Mouse (Mus musculus): ENCODE results near the gene Ascc1. TPM values are rescaled to one million over a fixed set of nuclear protein-coding genes. Genes with fewer than 3 reads are reported as not detected.

Gene Ascc1
- polyA plus RNA-seq, 1 experiment from 2014 or later, result 44.1 TPM

- Histone ChIP-seq H3K9ac (ENCODE audit: low read length) (no peak overlapping the region), H3K9me3 (replicated peaks; ENCODE audit: control insufficient read depth, low read length) (no peaks in the 10 kb centered on the region), H3K36me3 (ENCODE audit: control insufficient read depth, insufficient read depth) (no peaks in the 10 kb centered on the region), H3K27ac (ENCODE audit: low read length) (no peak overlapping the region), H3K4me2 (ENCODE audit: low read depth, low read length) (no peak overlapping the region), H3K4me1 (ENCODE audit: control insufficient read depth, insufficient read depth, low read length) (peaks cover 6% of the 10 kb centered on the region), H3K27me3 (ENCODE audit: control insufficient read depth, insufficient read depth, low read length) (no peaks in the 10 kb centered on the region), H3K4me3 (ENCODE audit: low read length) (no peak overlapping the region)
- WGBS, result 51% methylated on average over 5 of the region's 5 CpGs
- ATAC-seq (replicated peaks; ENCODE audit: extremely low read depth, insufficient read depth, low FRiP score), result no peak
Measured at GRCm38 (mm10) chr10:60033064-60033463, 30.5 kb downstream of the Ascc1 start.

- Histone ChIP-seq H3K9ac (ENCODE audit: low read length) (no peak overlapping the region), H3K4me2 (ENCODE audit: low read depth, low read length) (no peak overlapping the region), H3K9me3 (replicated peaks; ENCODE audit: control insufficient read depth, low read length) (no peaks in the 10 kb centered on the region), H3K4me1 (ENCODE audit: control insufficient read depth, insufficient read depth, low read length) (peaks cover 6% of the 10 kb centered on the region), H3K27ac (ENCODE audit: low read length) (no peak overlapping the region), H3K27me3 (ENCODE audit: control insufficient read depth, insufficient read depth, low read length) (no peaks in the 10 kb centered on the region), H3K4me3 (ENCODE audit: low read length) (no peak overlapping the region), H3K36me3 (ENCODE audit: control insufficient read depth, insufficient read depth) (no peaks in the 10 kb centered on the region)
- ATAC-seq (replicated peaks; ENCODE audit: extremely low read depth, insufficient read depth, low FRiP score), result no peak
- 75% methylated on average over 3 of the region's 3 CpGs for WGBS
Measured at GRCm38 (mm10) chr10:60034621-60035020, 32.0 kb downstream of the Ascc1 start.

GRCm38 (mm10) chr10:60035744-60036143, 33.1 kb downstream of the Ascc1 start:
- H3K4me1 ChIP-seq (ENCODE audit: control insufficient read depth, insufficient read depth, low read length), result peaks cover 6% of the 10 kb centered on the region
- H3K9me3 ChIP-seq (replicated peaks; ENCODE audit: control insufficient read depth, low read length), result no peaks in the 10 kb centered on the region
- no peaks in the 10 kb centered on the region for H3K27me3 ChIP-seq (ENCODE audit: control insufficient read depth, insufficient read depth, low read length)
- H3K9ac ChIP-seq (ENCODE audit: low read length), result no peak overlapping the region
- H3K36me3 ChIP-seq (ENCODE audit: control insufficient read depth, insufficient read depth), result no peaks in the 10 kb centered on the region
- H3K4me3 ChIP-seq (ENCODE audit: low read length), result no peak overlapping the region
- no peak for ATAC-seq (replicated peaks; ENCODE audit: extremely low read depth, insufficient read depth, low FRiP score)
- H3K4me2 ChIP-seq (ENCODE audit: low read depth, low read length), result no peak overlapping the region
- 56% methylated on average over 4 of the region's 4 CpGs for WGBS
- no peak overlapping the region for H3K27ac ChIP-seq (ENCODE audit: low read length)

GRCm38 (mm10) chr10:60042350-60042922, 39.8 kb downstream of the Ascc1 start:
- H3K36me3 ChIP-seq (ENCODE audit: control insufficient read depth, insufficient read depth), result no peaks in the 10 kb centered on the region
- H3K27me3 ChIP-seq (ENCODE audit: control insufficient read depth, insufficient read depth, low read length), result no peaks in the 10 kb centered on the region
- H3K4me1 ChIP-seq (ENCODE audit: control insufficient read depth, insufficient read depth, low read length), result no peaks in the 10 kb centered on the region
- 77% methylated on average over 8 of the region's 8 CpGs for WGBS
- H3K4me3 ChIP-seq (ENCODE audit: low read length), result no peak overlapping the region
- no peak overlapping the region for H3K9ac ChIP-seq (ENCODE audit: low read length)
- no peaks in the 10 kb centered on the region for H3K9me3 ChIP-seq (replicated peaks; ENCODE audit: control insufficient read depth, low read length)
- no peak overlapping the region for H3K27ac ChIP-seq (ENCODE audit: low read length)
- H3K4me2 ChIP-seq (ENCODE audit: low read depth, low read length), result no peak overlapping the region
- no peak for ATAC-seq (replicated peaks; ENCODE audit: extremely low read depth, insufficient read depth, low FRiP score)

GRCm38 (mm10) chr10:60046696-60047095, 44.1 kb downstream of the Ascc1 start:
- WGBS, result 66% methylated on average over 5 of the region's 5 CpGs

GRCm38 (mm10) chr10:60050581-60050980, 48.0 kb downstream of the Ascc1 start:
- 94% methylated on average over 10 of the region's 10 CpGs for WGBS
- no peak overlapping the region for H3K9ac ChIP-seq (ENCODE audit: low read length)

More at GRCm38 (mm10) chr10:60046696-60047095, 44.1 kb downstream of the Ascc1 start:
- ATAC-seq (replicated peaks; ENCODE audit: extremely low read depth, insufficient read depth, low FRiP score), result no peak
- peaks cover 11% of the 10 kb centered on the region; the same call in 1 of the 2 replicates for H3K36me3 ChIP-seq (ENCODE audit: control insufficient read depth, insufficient read depth)
- no peak overlapping the region for H3K9ac ChIP-seq (ENCODE audit: low read length)
- no peak overlapping the region for H3K4me3 ChIP-seq (ENCODE audit: low read length)
- H3K27me3 ChIP-seq (ENCODE audit: control insufficient read depth, insufficient read depth, low read length), result no peaks in the 10 kb centered on the region
- H3K9me3 ChIP-seq (replicated peaks; ENCODE audit: control insufficient read depth, low read length), result no peaks in the 10 kb centered on the region
- no peak overlapping the region for H3K27ac ChIP-seq (ENCODE audit: low read length)
- no peaks in the 10 kb centered on the region for H3K4me1 ChIP-seq (ENCODE audit: control insufficient read depth, insufficient read depth, low read length)
- no peak overlapping the region for H3K4me2 ChIP-seq (ENCODE audit: low read depth, low read length)

DNA sequence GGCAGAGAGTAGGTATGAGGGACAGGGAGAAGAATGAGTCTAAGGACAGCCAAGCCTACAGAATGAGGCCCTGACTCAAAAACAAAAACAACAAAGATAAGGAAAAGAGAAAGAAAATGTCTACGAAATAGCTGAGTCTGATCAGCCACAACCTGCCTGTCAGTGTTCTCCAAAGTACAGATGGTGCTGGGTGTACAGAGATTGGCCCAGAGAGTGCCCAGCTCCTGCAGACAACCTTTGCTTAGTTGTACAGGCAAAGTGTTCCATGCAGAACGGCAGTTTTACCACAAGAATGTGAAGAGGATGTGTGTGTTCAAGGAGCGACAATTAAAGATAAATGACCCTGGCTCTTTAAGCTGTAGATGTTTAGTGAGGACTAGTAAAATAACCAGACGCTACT, 50.5 kb downstream of the Ascc1 start:
- 63% methylated on average over 4 of the region's 4 CpGs for WGBS
- H3K4me2 ChIP-seq (ENCODE audit: low read depth, low read length), result no peak overlapping the region
- H3K36me3 ChIP-seq (ENCODE audit: control insufficient read depth, insufficient read depth), result peaks cover 15% of the 10 kb centered on the region
- no peak for ATAC-seq (replicated peaks; ENCODE audit: extremely low read depth, insufficient read depth, low FRiP score)
- H3K4me1 ChIP-seq (ENCODE audit: control insufficient read depth, insufficient read depth, low read length), result no peaks in the 10 kb centered on the region
- H3K27me3 ChIP-seq (ENCODE audit: control insufficient read depth, insufficient read depth, low read length), result no peaks in the 10 kb centered on the region
- H3K4me3 ChIP-seq (ENCODE audit: low read length), result no peak overlapping the region
- no peak overlapping the region for H3K9ac ChIP-seq (ENCODE audit: low read length)
- no peak overlapping the region for H3K27ac ChIP-seq (ENCODE audit: low read length)
- H3K9me3 ChIP-seq (replicated peaks; ENCODE audit: control insufficient read depth, low read length), result peaks cover 11% of the 10 kb centered on the region

More at GRCm38 (mm10) chr10:60050581-60050980, 48.0 kb downstream of the Ascc1 start:
- no peaks in the 10 kb centered on the region for H3K4me1 ChIP-seq (ENCODE audit: control insufficient read depth, insufficient read depth, low read length)
- H3K36me3 ChIP-seq (ENCODE audit: control insufficient read depth, insufficient read depth), result peaks cover 11% of the 10 kb centered on the region; the same call in 1 of the 2 replicates
- H3K27me3 ChIP-seq (ENCODE audit: control insufficient read depth, insufficient read depth, low read length), result no peaks in the 10 kb centered on the region
- no peak for ATAC-seq (replicated peaks; ENCODE audit: extremely low read depth, insufficient read depth, low FRiP score)
- no peak overlapping the region for H3K4me3 ChIP-seq (ENCODE audit: low read length)
- H3K4me2 ChIP-seq (ENCODE audit: low read depth, low read length), result no peak overlapping the region
- no peaks in the 10 kb centered on the region for H3K9me3 ChIP-seq (replicated peaks; ENCODE audit: control insufficient read depth, low read length)
- H3K27ac ChIP-seq (ENCODE audit: low read length), result no peak overlapping the region

- Histone ChIP-seq H3K27me3 (ENCODE audit: control insufficient read depth, insufficient read depth, low read length) (no peaks in the 10 kb centered on the region), H3K4me1 (ENCODE audit: control insufficient read depth, insufficient read depth, low read length) (peaks cover 6% of the 10 kb centered on the region; the same call in 1 of the 2 replicates), H3K27ac (ENCODE audit: low read length) (no peak overlapping the region), H3K9me3 (replicated peaks; ENCODE audit: control insufficient read depth, low read length) (peaks cover 11% of the 10 kb centered on the region), H3K9ac (ENCODE audit: low read length) (no peak overlapping the region; the same call in 1 of the 2 replicates), H3K4me2 (ENCODE audit: low read depth, low read length) (no peak overlapping the region), H3K36me3 (ENCODE audit: control insufficient read depth, insufficient read depth) (peaks cover 3% of the 10 kb centered on the region), H3K4me3 (ENCODE audit: low read length) (no peak overlapping the region)
- WGBS, result 78% methylated on average over 5 of the region's 5 CpGs
- no peak for ATAC-seq (replicated peaks; ENCODE audit: extremely low read depth, insufficient read depth, low FRiP score)
Measured at GRCm38 (mm10) chr10:60062173-60062572, 59.6 kb downstream of the Ascc1 start.

- no peak overlapping the region for H3K4me3 ChIP-seq (ENCODE audit: low read length)
- H3K36me3 ChIP-seq (ENCODE audit: control insufficient read depth, insufficient read depth), result no peaks in the 10 kb centered on the region
- 57% methylated on average over 5 of the region's 5 CpGs for WGBS
- peaks cover 6% of the 10 kb centered on the region; the same call in 1 of the 2 replicates for H3K4me1 ChIP-seq (ENCODE audit: control insufficient read depth, insufficient read depth, low read length)
- H3K9ac ChIP-seq (ENCODE audit: low read length), result no peak overlapping the region
- H3K27me3 ChIP-seq (ENCODE audit: control insufficient read depth, insufficient read depth, low read length), result no peaks in the 10 kb centered on the region
- peaks cover 4% of the 10 kb centered on the region; the same call in 1 of the 2 replicates for H3K9me3 ChIP-seq (replicated peaks; ENCODE audit: control insufficient read depth, low read length)
- H3K27ac ChIP-seq (ENCODE audit: low read length), result no peak overlapping the region
- ATAC-seq (replicated peaks; ENCODE audit: extremely low read depth, insufficient read depth, low FRiP score), result no peak
- H3K4me2 ChIP-seq (ENCODE audit: low read depth, low read length), result no peak overlapping the region
Measured at GRCm38 (mm10) chr10:60062931-60063330, 60.3 kb downstream of the Ascc1 start.
